Mouse (Mus musculus) testis, adult 2 months (tissue): ENCODE measurements around the gene Itgb2l. TPM values are rescaled to one million over a fixed set of nuclear protein-coding genes. Genes with fewer than 3 reads are reported as not detected.
"Not testable (repeated sequence)": the region's sequence is repeated elsewhere in the genome, so short reads cannot be mapped to it uniquely, and the experiment has no call there.

ENCODE experiments used
- H3K27ac ChIP-seq: fragments of 200-500 bp; 2 replicates; pipeline ENCODE4 v1.5.1; 2012; ENCODE audit warnings: low read depth, low read length; ENCODE audit not compliant: control insufficient read depth, insufficient read depth
- H3K27me3 ChIP-seq: fragments of 200-500 bp; 2 replicates; pipeline ENCODE4 v1.6.1; 2012; ENCODE audit warnings: mild to moderate bottlenecking, low read length, moderate library complexity; ENCODE audit not compliant: control insufficient read depth, insufficient read depth
- H3K36me3 ChIP-seq: fragments of 200-500 bp; 2 replicates; pipeline ENCODE4 v1.6.1; 2012; ENCODE audit warnings: mild to moderate bottlenecking, low read length; ENCODE audit not compliant: control insufficient read depth, insufficient read depth
- H3K4me1 ChIP-seq: fragments of 200-500 bp; 2 replicates; pipeline ENCODE4 v1.6.1; 2012; ENCODE audit warnings: low read length; ENCODE audit not compliant: control insufficient read depth, insufficient read depth
- H3K4me3 ChIP-seq: fragments of 200-500 bp; 2 replicates; pipeline ENCODE4 v1.5.1; 2012; ENCODE audit warnings: low read depth, mild to moderate bottlenecking, low read length, moderate library complexity, mixed read lengths; ENCODE audit not compliant: control insufficient read depth
- CTCF ChIP-seq: fragments of 200-500 bp; IDR thresholded peaks from 2 replicates; pipeline ENCODE4 v1.5.1; 2012; ENCODE audit warnings: low read depth, mild to moderate bottlenecking, inconsistent platforms, low read length, moderate library complexity; ENCODE audit not compliant: control insufficient read depth, insufficient read depth, insufficient replicate concordance
- POLR2A ChIP-seq: fragments of 200-500 bp; IDR thresholded peaks from 2 replicates; pipeline ENCODE4 v1.6.1; 2012; ENCODE audit warnings: low read depth, mild to moderate bottlenecking, inconsistent platforms, low read length, moderate library complexity; ENCODE audit not compliant: control insufficient read depth
- polyA plus RNA-seq: library from polyadenylated mRNA; depleted of rRNA; stranded (reverse); fragments of >200 nt; gene quantifications from 2 replicates; pipeline ENCODE4 v1.2.3, GENCODE M21; 2012

Itgb2l gene
- polyA plus RNA-seq, 1 experiment, result not detected

DNA sequence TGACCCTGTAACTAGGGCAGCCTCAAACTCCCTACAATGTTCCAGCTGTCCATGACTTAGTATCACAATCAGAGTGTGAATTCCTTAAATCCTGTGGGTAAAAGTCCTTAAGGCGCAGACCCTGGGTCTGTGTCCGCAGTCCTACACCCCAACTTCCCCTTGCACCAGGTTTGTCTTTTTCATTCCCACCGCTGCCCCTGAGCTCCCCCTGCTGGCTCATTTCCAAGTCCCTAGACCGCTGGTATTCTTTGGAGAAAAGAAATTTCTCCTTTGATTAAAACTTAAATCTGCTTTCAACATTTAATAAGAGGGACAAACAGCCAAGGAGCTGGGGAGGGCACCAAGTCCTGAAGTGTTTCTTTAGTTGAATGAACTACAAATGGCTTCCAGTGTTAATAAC is 26.2 kb upstream of the Itgb2l start:
- no peaks in the 10 kb centered on the region for H3K36me3 ChIP-seq
- H3K4me3 ChIP-seq, result no peak overlapping the region
- no peak overlapping the region for H3K27ac ChIP-seq
- peaks cover 2% of the 10 kb centered on the region; the same call in 1 of the 2 replicates for H3K4me1 ChIP-seq
- no peaks in the 10 kb centered on the region for H3K27me3 ChIP-seq
- TF ChIP-seq POLR2A (no peak), CTCF (no peak)

DNA sequence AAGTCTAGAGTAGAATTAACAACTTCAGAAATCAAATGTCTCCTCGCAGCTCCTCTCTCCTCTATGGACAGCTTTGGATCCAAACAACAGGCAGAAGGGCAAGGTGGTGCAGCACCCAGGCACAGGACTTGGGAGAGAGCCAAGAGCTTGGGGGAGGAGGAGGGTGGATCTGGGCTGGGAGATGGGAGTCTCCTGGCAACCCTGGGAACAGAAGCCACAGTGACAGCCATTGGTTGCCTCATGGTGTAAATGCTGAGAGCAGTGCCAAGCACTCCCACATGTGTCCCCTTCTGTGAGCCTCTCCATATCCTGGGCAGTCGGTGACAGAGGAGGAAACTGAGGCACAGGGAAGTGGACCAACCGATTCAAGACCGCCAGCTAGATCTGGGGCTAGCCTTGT is 25.3 kb upstream of the Itgb2l start:
- TF ChIP-seq CTCF (no peak), POLR2A (no peak)
- H3K4me1 ChIP-seq, result peaks cover 2% of the 10 kb centered on the region; the same call in 1 of the 2 replicates
- no peak overlapping the region for H3K4me3 ChIP-seq
- no peak overlapping the region for H3K27ac ChIP-seq
- H3K36me3 ChIP-seq, result no peaks in the 10 kb centered on the region
- H3K27me3 ChIP-seq, result no peaks in the 10 kb centered on the region

DNA sequence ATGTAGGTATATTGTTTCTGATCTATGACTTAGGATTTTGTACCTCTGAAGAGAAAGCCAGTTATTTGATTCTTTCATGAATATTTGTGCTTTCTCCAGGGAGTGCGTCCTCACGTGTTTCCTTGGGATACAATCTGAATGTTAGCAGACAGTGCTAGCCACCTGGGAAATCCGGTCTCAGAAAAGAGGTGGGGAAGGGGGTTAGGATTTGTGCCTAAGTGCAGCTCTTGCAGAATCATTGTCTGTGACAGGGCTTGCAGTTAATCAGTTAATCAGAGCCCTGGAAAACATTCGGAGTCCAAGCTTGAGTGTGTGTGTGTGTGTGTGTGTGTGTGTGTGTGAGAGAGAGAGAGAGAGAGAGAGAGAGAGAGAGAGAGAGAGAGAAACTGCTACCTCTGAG is 24.6 kb upstream of the Itgb2l start:
- Histone ChIP-seq H3K36me3 (no peaks in the 10 kb centered on the region), H3K27me3 (no peaks in the 10 kb centered on the region), H3K27ac (no peak overlapping the region), H3K4me1 (peaks cover 2% of the 10 kb centered on the region; the same call in 1 of the 2 replicates), H3K4me3 (no peak overlapping the region)
- TF ChIP-seq POLR2A (no peak), CTCF (no peak)

DNA sequence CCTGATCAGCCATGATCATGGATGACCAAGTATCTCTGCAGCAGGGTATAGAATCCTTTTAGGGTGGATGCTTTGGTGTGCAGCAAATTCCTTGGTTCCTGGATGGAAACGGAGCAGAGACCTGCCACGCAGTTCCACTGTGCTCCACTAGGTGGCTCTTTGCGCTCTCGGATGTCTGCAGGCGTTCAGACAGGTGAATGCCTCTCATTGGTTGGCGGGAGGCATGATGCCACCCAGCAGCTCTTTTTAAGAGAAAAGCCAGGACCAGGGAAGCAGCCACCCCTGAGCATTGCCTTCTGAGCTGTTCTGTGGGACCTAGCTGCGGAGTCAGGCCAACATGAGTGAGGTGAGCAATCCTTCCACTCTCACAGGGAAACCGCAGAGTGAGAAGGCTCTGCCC is 24.0 kb upstream of the Itgb2l start, which contains the start of gene Pcp4:
Gene Pcp4 (plus strand): TSS at position 162 of the 400 bp plus-strand sequence.
- Histone ChIP-seq H3K27me3 (no peaks in the 10 kb centered on the region), H3K36me3 (no peaks in the 10 kb centered on the region), H3K4me1 (peaks cover 2% of the 10 kb centered on the region; the same call in 1 of the 2 replicates), H3K4me3 (no peak within 1 kb of the TSS), H3K27ac (no peak within 1 kb of the TSS)
- TF ChIP-seq POLR2A, result no peak
- peak; percentile 95 for TF ChIP-seq CTCF

DNA sequence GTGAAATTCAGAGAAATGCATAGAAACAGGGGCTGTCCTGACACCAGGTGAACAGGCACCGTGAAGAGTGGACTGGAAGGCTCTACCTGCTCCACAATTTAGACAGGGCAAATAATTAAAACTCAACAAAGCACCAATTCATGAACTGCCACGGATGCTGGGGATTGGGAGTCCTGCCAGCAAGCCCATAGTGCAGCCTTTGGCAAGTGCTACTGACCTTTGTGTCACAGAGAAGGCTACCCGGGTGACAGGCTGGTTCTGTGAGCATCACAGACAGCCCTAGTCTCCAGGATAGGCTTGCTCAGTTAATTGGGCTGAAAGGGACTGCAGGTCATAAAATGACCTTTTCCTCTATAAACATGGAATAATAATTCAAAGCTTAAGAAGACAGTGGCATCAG is 17.4 kb upstream of the Itgb2l start:
- Histone ChIP-seq H3K4me1 (no peaks in the 10 kb centered on the region), H3K36me3 (no peaks in the 10 kb centered on the region), H3K27me3 (no peaks in the 10 kb centered on the region), H3K4me3 (peak overlapping the region; percentile 7), H3K27ac (no peak overlapping the region)
- TF ChIP-seq POLR2A (no peak), CTCF (no peak)

DNA sequence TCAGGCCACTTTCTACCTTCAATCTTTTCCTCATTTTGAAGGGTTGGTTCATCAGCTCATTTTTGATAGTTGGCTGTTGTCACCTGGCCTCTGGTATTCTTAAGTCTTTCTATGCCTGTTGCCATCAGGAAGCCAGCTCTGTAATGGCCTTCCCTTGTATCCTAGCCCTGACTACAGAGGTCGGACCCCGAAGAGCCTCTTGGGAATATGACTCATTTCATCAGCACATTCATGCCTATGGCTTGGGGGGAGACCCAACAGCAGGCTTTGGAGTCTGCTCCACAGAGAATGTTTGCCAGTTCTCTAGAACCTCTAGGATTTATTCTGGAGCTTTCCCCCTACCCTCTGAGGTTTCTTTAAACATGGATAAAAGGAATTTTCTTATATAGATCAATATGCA is 15.9 kb upstream of the Itgb2l start:
- Histone ChIP-seq H3K36me3 (no peaks in the 10 kb centered on the region), H3K4me1 (no peaks in the 10 kb centered on the region), H3K27ac (no peak overlapping the region), H3K27me3 (no peaks in the 10 kb centered on the region), H3K4me3 (no peak overlapping the region)
- TF ChIP-seq CTCF (no peak), POLR2A (no peak)

DNA sequence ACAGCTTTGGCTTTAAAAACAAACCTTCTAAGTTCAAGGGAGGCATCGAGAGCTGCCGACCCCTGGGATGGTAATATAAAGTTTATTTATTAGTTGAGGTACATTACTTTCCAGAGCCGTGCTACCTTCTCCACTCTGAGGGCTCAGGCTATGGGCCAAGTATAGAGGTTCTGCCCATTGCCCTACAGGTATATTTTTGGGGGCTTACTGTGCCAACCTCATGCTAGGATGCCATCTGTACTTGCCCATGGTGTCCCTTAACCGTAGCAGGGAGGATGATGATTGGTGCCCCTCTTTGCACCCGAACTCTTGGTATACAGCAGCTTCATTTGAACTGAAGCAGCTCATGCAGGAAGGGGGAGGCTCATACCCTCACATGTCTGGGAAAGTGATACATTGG is 14.2 kb upstream of the Itgb2l start:
- TF ChIP-seq POLR2A, result no peak
- TF ChIP-seq CTCF, result no peak
- Histone ChIP-seq H3K27ac (no peak overlapping the region), H3K4me1 (no peaks in the 10 kb centered on the region), H3K4me3 (no peak overlapping the region), H3K27me3 (no peaks in the 10 kb centered on the region), H3K36me3 (no peaks in the 10 kb centered on the region)

DNA sequence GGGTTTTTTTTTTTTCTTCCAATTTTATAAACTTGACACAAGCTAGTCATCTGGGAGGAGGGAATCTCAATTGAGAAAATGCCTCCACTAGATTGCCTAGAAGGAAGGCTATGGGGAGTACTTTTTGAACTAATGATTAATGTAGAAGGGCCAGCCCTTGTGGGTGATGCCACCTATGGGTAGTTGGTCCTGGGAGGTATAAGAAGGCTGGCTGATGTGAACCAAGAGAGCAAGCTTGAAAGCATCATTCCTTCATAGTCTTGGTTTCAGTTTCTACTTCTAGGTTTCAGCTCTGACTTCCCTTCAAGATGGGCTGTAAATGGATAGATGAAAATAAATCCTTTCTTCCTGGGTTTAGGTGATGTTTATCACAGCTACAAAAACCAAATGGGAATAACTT is 10.7 kb upstream of the Itgb2l start:
- Histone ChIP-seq H3K4me1 (no peaks in the 10 kb centered on the region), H3K27ac (no peak overlapping the region), H3K27me3 (no peaks in the 10 kb centered on the region), H3K36me3 (no peaks in the 10 kb centered on the region), H3K4me3 (no peak overlapping the region)
- TF ChIP-seq POLR2A (no peak), CTCF (no peak)

DNA sequence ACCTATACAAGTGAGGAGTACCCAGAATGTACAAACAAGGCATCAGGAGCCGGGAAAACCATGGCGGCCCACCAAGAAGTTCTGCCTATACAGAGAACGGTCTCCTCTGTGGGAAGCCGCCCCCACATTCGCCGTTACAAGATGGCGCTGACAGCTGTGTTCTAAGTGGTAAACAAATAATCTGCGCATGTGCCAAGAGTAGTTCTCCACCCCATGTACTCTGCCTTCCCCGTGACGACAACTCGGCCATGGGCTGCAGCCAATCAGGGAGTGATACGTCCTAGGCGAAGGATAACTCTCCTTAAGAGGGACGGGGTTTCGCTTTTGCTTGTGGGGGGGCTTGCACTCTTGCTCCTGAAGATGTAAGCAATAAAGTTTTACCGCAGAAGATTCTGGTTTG is 7.5 kb upstream of the Itgb2l start:
- not testable (repeated sequence) for H3K27ac ChIP-seq, H3K27me3 ChIP-seq, H3K4me1 ChIP-seq, H3K36me3 ChIP-seq, H3K4me3 ChIP-seq
